Mouse (Mus musculus) E14TG2a.4 (cell line): Measurements from ENCODE around the gene Chgb.

Experiments
- H3K27me3 ChIP-seq: 2 replicates; pipeline ENCODE4 v1.6.1; 2014; ENCODE audit warnings: low read length, control low read depth; ENCODE audit not compliant: insufficient read depth
- H3K36me3 ChIP-seq: 2 replicates; pipeline ENCODE4 v1.6.1; 2014; ENCODE audit warnings: low read length, control low read depth; ENCODE audit not compliant: insufficient read depth
- H3K4me1 ChIP-seq: replicated peaks from 2 replicates; pipeline ENCODE4 v1.6.1; 2014; ENCODE audit warnings: low read depth, low read length, control low read depth
- H3K4me3 ChIP-seq: replicated peaks from 2 replicates; pipeline ENCODE4 v1.5.1; 2014; ENCODE audit warnings: mild to moderate bottlenecking, low read length
- H3K9me3 ChIP-seq: 2 replicates; pipeline ENCODE4 v1.6.1; 2014; ENCODE audit warnings: low read length, control low read depth
- CTCF ChIP-seq: conservative IDR thresholded peaks from 2 replicates; pipeline ENCODE4 v1.5.1; 2014; ENCODE audit warnings: low read length
- NANOG ChIP-seq: IDR thresholded peaks from 2 replicates; pipeline ENCODE4 v1.6.1; 2014; ENCODE audit warnings: borderline replicate concordance, low read length, mixed read lengths
- POU5F1 ChIP-seq: IDR thresholded peaks from 2 replicates; pipeline ENCODE4 v1.6.1; 2014; ENCODE audit warnings: low read length, borderline replicate concordance

Gene Chgb

GRCm38 (mm10) chr2:132751141-132752066 is 29.7 kb upstream of the Chgb start:
- H3K4me1 ChIP-seq, result peaks cover 11% of the 10 kb centered on the region
- TF ChIP-seq CTCF (no peak), NANOG (no peak), POU5F1 (no peak)
- no peaks in the 10 kb centered on the region for H3K9me3 ChIP-seq
- H3K4me3 ChIP-seq, result peak overlapping the region; percentile 37; the same call in 1 of the 2 replicates
- H3K27me3 ChIP-seq, result no peaks in the 10 kb centered on the region
- 0 out of 2 replicates have a peak, but pooled peaks cover 7% of the 10 kb centered on the region for H3K36me3 ChIP-seq

GRCm38 (mm10) chr2:132752398-132752797 is 28.7 kb upstream of the Chgb start:
- Histone ChIP-seq H3K36me3 (0 out of 2 replicates have a peak, but pooled peaks cover 7% of the 10 kb centered on the region), H3K9me3 (no peaks in the 10 kb centered on the region), H3K27me3 (no peaks in the 10 kb centered on the region), H3K4me3 (no peak overlapping the region), H3K4me1 (peaks cover 11% of the 10 kb centered on the region)
- TF ChIP-seq POU5F1 (no peak), CTCF (no peak), NANOG (no peak)

- no peaks in the 10 kb centered on the region for H3K9me3 ChIP-seq
- no peak overlapping the region for H3K4me3 ChIP-seq
- TF ChIP-seq CTCF, result no peak
- TF ChIP-seq NANOG, result no peak
- no peak for TF ChIP-seq POU5F1
- H3K27me3 ChIP-seq, result no peaks in the 10 kb centered on the region
- peaks cover 15% of the 10 kb centered on the region for H3K4me1 ChIP-seq
- H3K36me3 ChIP-seq, result 0 out of 2 replicates have a peak, but pooled peaks cover 7% of the 10 kb centered on the region
These were observed 27.9 kb upstream of the Chgb start for GRCm38 (mm10) chr2:132753137-132753536.

- peaks cover 5% of the 10 kb centered on the region; the same call in 1 of the 2 replicates for H3K4me1 ChIP-seq
- H3K9me3 ChIP-seq, result no peaks in the 10 kb centered on the region
- H3K27me3 ChIP-seq, result no peaks in the 10 kb centered on the region
- TF ChIP-seq CTCF (no peak), POU5F1 (no peak), NANOG (no peak)
- H3K36me3 ChIP-seq, result no peaks in the 10 kb centered on the region
- H3K4me3 ChIP-seq, result no peak overlapping the region
These were observed 23.2 kb upstream of the Chgb start for GRCm38 (mm10) chr2:132757911-132758310.

- no peak overlapping the region for H3K4me3 ChIP-seq
- peaks cover 2% of the 10 kb centered on the region; the same call in 1 of the 2 replicates for H3K27me3 ChIP-seq
- H3K9me3 ChIP-seq, result no peaks in the 10 kb centered on the region
- TF ChIP-seq POU5F1 (no peak), CTCF (no peak), NANOG (no peak)
- no peaks in the 10 kb centered on the region for H3K36me3 ChIP-seq
- H3K4me1 ChIP-seq, result peaks cover 8% of the 10 kb centered on the region; the same call in 1 of the 2 replicates
These were observed 10.3 kb upstream of the Chgb start for GRCm38 (mm10) chr2:132770822-132771221.

GRCm38 (mm10) chr2:132781439-132782068 is 476 bp downstream of the Chgb start:
- no peaks in the 10 kb centered on the region for H3K36me3 ChIP-seq
- peaks cover 15% of the 10 kb centered on the region for H3K27me3 ChIP-seq
- TF ChIP-seq POU5F1 (no peak), CTCF (no peak), NANOG (no peak)
- H3K4me1 ChIP-seq, result peaks cover 7% of the 10 kb centered on the region
- H3K9me3 ChIP-seq, result no peaks in the 10 kb centered on the region
- H3K4me3 ChIP-seq, result peak overlapping the region; percentile 88

GRCm38 (mm10) chr2:132784039-132784438 is 3.0 kb downstream of the Chgb start:
- Histone ChIP-seq H3K4me1 (peaks cover 7% of the 10 kb centered on the region), H3K27me3 (peaks cover 17% of the 10 kb centered on the region), H3K36me3 (no peaks in the 10 kb centered on the region), H3K4me3 (no peak overlapping the region), H3K9me3 (no peaks in the 10 kb centered on the region)
- TF ChIP-seq CTCF, result no peak

- Histone ChIP-seq H3K36me3 (no peaks in the 10 kb centered on the region), H3K4me3 (no peak overlapping the region), H3K4me1 (peaks cover 7% of the 10 kb centered on the region), H3K9me3 (no peaks in the 10 kb centered on the region), H3K27me3 (peaks cover 25% of the 10 kb centered on the region)
- no peak for TF ChIP-seq POU5F1
- TF ChIP-seq CTCF, result no peak
- no peak for TF ChIP-seq NANOG
These were observed 12.5 kb downstream of the Chgb start for GRCm38 (mm10) chr2:132793441-132794203.
